Mouse (Mus musculus) forebrain, embryonic 15.5 days (tissue): Measurements from ENCODE around the gene Myod1. TPM values are rescaled to one million over a fixed set of nuclear protein-coding genes. Genes with fewer than 3 reads are reported as not detected.

Source experiments
- ATAC-seq: fragments of 200-750 bp; cut with Nextera tagmentation; replicated peaks from 2 replicates; pipeline ENCODE4 v1.8.0; 2017; ENCODE audit warnings: mild to moderate bottlenecking, moderate TSS enrichment, moderate library complexity
- H3K27ac ChIP-seq: fragments of 300-500 bp; sonication (generic); replicated peaks from 2 replicates; pipeline ENCODE4 v1.5.1; 2015; ENCODE audit warnings: mild to moderate bottlenecking, inconsistent platforms
- H3K27me3 ChIP-seq: fragments of 300-500 bp; sonication (generic); 2 replicates; pipeline ENCODE4 v1.6.1; 2015; ENCODE audit warnings: inconsistent platforms
- H3K36me3 ChIP-seq: fragments of 300-500 bp; sonication (generic); 2 replicates; pipeline ENCODE4 v1.6.1; 2015; ENCODE audit warnings: mild to moderate bottlenecking, inconsistent platforms
- H3K4me1 ChIP-seq: fragments of 300-500 bp; sonication (generic); 2 replicates; pipeline ENCODE4 v1.6.1; 2015; ENCODE audit warnings: inconsistent platforms
- H3K4me2 ChIP-seq: fragments of 300-500 bp; sonication (generic); replicated peaks from 2 replicates; pipeline ENCODE4 v1.6.1; 2015; ENCODE audit warnings: mild to moderate bottlenecking, inconsistent platforms
- H3K4me3 ChIP-seq: fragments of 300-500 bp; sonication (generic); 2 replicates; pipeline ENCODE4 v1.5.1; 2015; ENCODE audit warnings: mild to moderate bottlenecking, inconsistent platforms
- H3K9ac ChIP-seq: fragments of 300-500 bp; sonication (generic); replicated peaks from 2 replicates; pipeline ENCODE4 v1.6.1; 2015; ENCODE audit warnings: mild to moderate bottlenecking, inconsistent platforms
- H3K9me3 ChIP-seq: fragments of 300-500 bp; sonication (generic); 2 replicates; pipeline ENCODE4 v1.6.1; 2016; ENCODE audit warnings: inconsistent platforms
- WGBS: fragments of 180-500 bp; shearing (Covaris S2); methylation state at CpG from one replicate; pipeline ENCODE4 v1.1.7; 2015; ENCODE audit warnings: mixed read lengths; 5-methylcytosine and 5-hydroxymethylcytosine counted together
- polyA plus RNA-seq: library from polyadenylated mRNA; unstranded; fragments of >200 nt; fragmentation: Nextera tagmentation; extraction: Ambion mirVana; gene quantifications from 2 replicates; pipeline ENCODE4 v1.2.1, GENCODE M21; 2015

Myod1 gene
- 0.09 TPM in 1 of 2 replicates, not detected in the other for polyA plus RNA-seq

- WGBS: 2% methylated on average over 44 of the region's 44 CpGs
Measured at GRCm38 (mm10) chr7:46376172-46377007, at the start of gene Myod1. Gene Myod1, plus strand, starts transcription at chr7:46376474.

DNA sequence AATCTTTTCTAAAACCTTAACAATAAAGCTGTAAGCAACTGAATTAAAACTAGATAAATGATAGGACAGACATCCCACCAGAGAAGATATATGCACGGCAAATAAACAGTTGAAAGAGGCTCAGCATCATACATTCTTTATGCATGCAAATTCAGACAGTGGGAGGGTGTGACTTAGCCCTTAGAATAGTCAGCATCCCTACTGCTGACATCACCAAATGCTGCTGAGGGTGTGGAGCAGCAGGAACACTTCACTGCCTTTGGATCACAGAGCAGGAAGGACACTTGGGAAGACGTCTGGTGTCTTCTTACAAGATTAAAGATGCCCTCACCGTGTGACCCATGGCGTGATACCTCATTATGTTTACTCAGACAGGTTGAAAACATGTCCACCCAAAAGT lies 48.4 kb upstream of the Myod1 start:
- H3K36me3 ChIP-seq: no peaks in the 10 kb centered on the region
- H3K27ac ChIP-seq: no peak overlapping the region
- ATAC-seq: no peak
- WGBS: 66% methylated on average over 4 of the region's 4 CpGs
- H3K4me1 ChIP-seq: no peaks in the 10 kb centered on the region
- H3K9ac ChIP-seq: no peak overlapping the region
- no peaks in the 10 kb centered on the region for H3K9me3 ChIP-seq
- no peak overlapping the region for H3K4me2 ChIP-seq
- no peak overlapping the region for H3K4me3 ChIP-seq
- H3K27me3 ChIP-seq: no peaks in the 10 kb centered on the region

More at GRCm38 (mm10) chr7:46376172-46377007, at the start of gene Myod1:
- H3K4me2 ChIP-seq: peak within 1 kb of the TSS; percentile 44
- no peaks in the 10 kb centered on the region for H3K9me3 ChIP-seq
- ATAC-seq: 0 out of 2 replicates have a peak, but pooled peaks have one; percentile 10
- H3K27ac ChIP-seq: no peak within 1 kb of the TSS
- H3K36me3 ChIP-seq: no peaks in the 10 kb centered on the region
- peaks cover 44% of the 10 kb centered on the region for H3K27me3 ChIP-seq
- peaks cover 28% of the 10 kb centered on the region for H3K4me1 ChIP-seq
- H3K9ac ChIP-seq: 0 out of 2 replicates have a peak within 1 kb of the TSS, but pooled peaks have one; percentile 13
- peak within 1 kb of the TSS; percentile 24 for H3K4me3 ChIP-seq

GRCm38 (mm10) chr7:46337397-46337796 lies 38.9 kb upstream of the Myod1 start:
- Histone ChIP-seq H3K36me3 (no peaks in the 10 kb centered on the region), H3K27ac (no peak overlapping the region), H3K9ac (no peak overlapping the region), H3K4me2 (no peak overlapping the region), H3K4me3 (no peak overlapping the region), H3K27me3 (no peaks in the 10 kb centered on the region), H3K4me1 (no peaks in the 10 kb centered on the region), H3K9me3 (no peaks in the 10 kb centered on the region)
- WGBS: 92% methylated on average over 9 of the region's 9 CpGs
- ATAC-seq: no peak

DNA sequence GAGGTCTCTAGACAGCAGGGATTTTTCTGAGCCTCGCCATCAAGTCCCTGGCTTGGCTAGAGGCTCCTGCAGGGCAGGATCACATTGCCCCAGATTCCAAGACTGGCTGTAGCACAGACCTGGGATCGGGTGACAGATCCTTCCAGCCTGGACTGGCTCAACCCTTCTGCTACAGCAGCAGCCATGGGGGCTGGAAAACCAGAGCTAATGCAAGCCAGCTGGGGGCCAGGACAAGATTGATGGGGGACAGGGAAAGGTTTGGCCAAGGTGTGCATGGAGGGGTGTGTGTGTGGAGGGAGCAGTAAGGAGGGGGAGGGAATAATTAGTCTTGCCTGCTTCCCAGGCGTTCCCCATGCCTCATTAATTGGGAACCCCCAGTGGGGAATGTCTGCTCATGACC lies 36.5 kb upstream of the Myod1 start:
- Histone ChIP-seq H3K4me3 (no peak overlapping the region), H3K4me2 (no peak overlapping the region), H3K9me3 (no peaks in the 10 kb centered on the region), H3K27me3 (no peaks in the 10 kb centered on the region), H3K27ac (no peak overlapping the region), H3K9ac (no peak overlapping the region), H3K4me1 (no peaks in the 10 kb centered on the region), H3K36me3 (no peaks in the 10 kb centered on the region)
- ATAC-seq: no peak
- 29% methylated on average over 3 of the region's 3 CpGs for WGBS

DNA sequence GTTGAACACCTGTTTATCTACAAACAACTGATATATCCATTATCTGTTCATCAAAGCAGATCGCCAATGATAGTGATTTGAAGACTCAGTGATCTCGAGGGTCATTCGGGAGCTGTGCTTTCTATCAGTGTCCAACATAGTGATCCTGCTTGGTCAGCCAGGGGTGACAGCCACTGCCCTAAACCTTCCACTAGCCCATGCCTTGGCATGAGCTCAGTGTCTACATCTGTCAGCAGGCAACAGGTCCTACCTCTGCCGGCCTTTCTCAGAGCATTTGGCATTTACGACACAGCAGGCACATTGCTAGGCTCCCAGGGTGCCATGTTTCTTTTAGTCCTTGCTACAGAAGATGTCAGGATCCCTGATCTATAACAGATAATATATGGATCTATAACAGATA lies 36.0 kb upstream of the Myod1 start:
- H3K27ac ChIP-seq: no peak overlapping the region
- H3K4me3 ChIP-seq: no peak overlapping the region
- H3K36me3 ChIP-seq: no peaks in the 10 kb centered on the region
- H3K9me3 ChIP-seq: no peaks in the 10 kb centered on the region
- no peaks in the 10 kb centered on the region for H3K4me1 ChIP-seq
- 57% methylated on average over 5 of the region's 5 CpGs for WGBS
- no peak overlapping the region for H3K9ac ChIP-seq
- no peak for ATAC-seq
- H3K4me2 ChIP-seq: no peak overlapping the region
- H3K27me3 ChIP-seq: no peaks in the 10 kb centered on the region

- no peak overlapping the region for H3K4me2 ChIP-seq
- no peak overlapping the region for H3K27ac ChIP-seq
- no peaks in the 10 kb centered on the region for H3K36me3 ChIP-seq
- H3K4me3 ChIP-seq: no peak overlapping the region
- 83% methylated on average over 9 of the region's 9 CpGs for WGBS
- H3K9me3 ChIP-seq: no peaks in the 10 kb centered on the region
- no peaks in the 10 kb centered on the region for H3K4me1 ChIP-seq
- no peak for ATAC-seq
- H3K27me3 ChIP-seq: peaks cover 2% of the 10 kb centered on the region; the same call in 1 of the 2 replicates
- H3K9ac ChIP-seq: no peak overlapping the region
Measured at GRCm38 (mm10) chr7:46341471-46341870, 34.8 kb upstream of the Myod1 start.

DNA sequence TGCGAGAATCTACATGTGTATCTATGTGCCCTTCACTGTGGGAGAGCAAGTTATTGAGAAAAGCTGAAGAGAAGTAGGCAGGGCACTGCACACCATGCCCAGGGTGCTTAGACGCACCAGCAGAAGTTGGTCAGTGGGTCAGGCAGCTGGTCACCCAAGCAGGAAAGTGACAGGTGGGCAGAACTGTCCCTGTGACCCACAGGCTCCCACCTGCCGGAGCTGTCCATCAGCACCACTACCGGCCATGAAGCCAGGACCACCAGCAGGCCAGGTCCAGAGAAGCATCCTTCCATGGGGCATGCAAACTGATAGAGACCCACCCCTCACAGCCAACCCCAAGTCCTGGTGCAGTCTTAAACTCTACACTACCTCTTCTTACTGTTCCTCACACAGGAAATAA lies 28.6 kb upstream of the Myod1 start:
- H3K27ac ChIP-seq: no peak overlapping the region
- no peak overlapping the region for H3K4me2 ChIP-seq
- 60% methylated on average over 4 of the region's 4 CpGs for WGBS
- no peak overlapping the region for H3K4me3 ChIP-seq
- no peaks in the 10 kb centered on the region for H3K36me3 ChIP-seq
- peaks cover 28% of the 10 kb centered on the region; the same call in 1 of the 2 replicates for H3K27me3 ChIP-seq
- no peak for ATAC-seq
- no peaks in the 10 kb centered on the region; the same call in none of the 2 replicates for H3K4me1 ChIP-seq
- no peak overlapping the region for H3K9ac ChIP-seq
- H3K9me3 ChIP-seq: no peaks in the 10 kb centered on the region

- Histone ChIP-seq H3K9ac (no peak overlapping the region), H3K27me3 (peaks cover 28% of the 10 kb centered on the region; the same call in 1 of the 2 replicates), H3K27ac (no peak overlapping the region)
Measured at GRCm38 (mm10) chr7:46348813-46349212, 27.5 kb upstream of the Myod1 start.

DNA sequence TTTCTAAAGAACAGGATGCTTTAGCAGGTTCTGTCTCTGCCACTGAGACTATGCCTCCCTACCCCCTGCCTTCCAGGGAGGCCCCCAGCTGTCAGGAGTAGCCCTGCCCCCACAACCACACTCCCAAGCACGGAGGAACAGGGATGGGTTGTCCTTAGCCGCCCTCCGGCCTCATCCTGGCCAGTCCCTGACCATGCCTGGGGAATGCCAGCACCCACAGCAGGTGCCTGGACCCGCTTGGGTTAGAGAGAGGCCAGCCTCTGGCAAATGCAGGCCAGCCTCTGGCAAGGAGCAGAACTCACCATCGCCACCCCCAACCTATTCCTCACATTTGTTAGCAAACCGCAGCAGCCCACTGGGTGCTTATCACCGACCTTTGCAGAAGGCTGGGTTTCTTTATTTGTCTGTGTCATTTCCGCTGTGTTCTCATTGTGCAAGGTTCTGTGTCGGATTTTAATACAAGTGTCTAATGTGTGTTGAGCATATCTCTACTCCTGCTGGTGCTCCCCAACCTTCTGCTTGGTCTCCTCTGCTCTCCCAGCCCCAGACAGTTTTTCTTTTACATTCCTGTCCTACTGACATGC lies 26.1 kb upstream of the Myod1 start:
- no peaks in the 10 kb centered on the region for H3K9me3 ChIP-seq
- 48% methylated on average over 9 of the region's 9 CpGs for WGBS
- H3K27ac ChIP-seq: no peak overlapping the region
- H3K9ac ChIP-seq: no peak overlapping the region
- peaks cover 28% of the 10 kb centered on the region; the same call in 1 of the 2 replicates for H3K27me3 ChIP-seq
- H3K4me3 ChIP-seq: no peak overlapping the region
- ATAC-seq: no peak
- H3K36me3 ChIP-seq: no peaks in the 10 kb centered on the region
- no peak overlapping the region for H3K4me2 ChIP-seq
- no peaks in the 10 kb centered on the region; the same call in none of the 2 replicates for H3K4me1 ChIP-seq

More at GRCm38 (mm10) chr7:46348813-46349212, 27.5 kb upstream of the Myod1 start:
- H3K4me3 ChIP-seq: no peak overlapping the region
- no peaks in the 10 kb centered on the region for H3K36me3 ChIP-seq
- no peaks in the 10 kb centered on the region for H3K9me3 ChIP-seq
- H3K4me2 ChIP-seq: peak overlapping the region; percentile 30
- WGBS: 2% methylated on average over 31 of the region's 36 CpGs
- no peaks in the 10 kb centered on the region; the same call in none of the 2 replicates for H3K4me1 ChIP-seq
- no peak for ATAC-seq

DNA sequence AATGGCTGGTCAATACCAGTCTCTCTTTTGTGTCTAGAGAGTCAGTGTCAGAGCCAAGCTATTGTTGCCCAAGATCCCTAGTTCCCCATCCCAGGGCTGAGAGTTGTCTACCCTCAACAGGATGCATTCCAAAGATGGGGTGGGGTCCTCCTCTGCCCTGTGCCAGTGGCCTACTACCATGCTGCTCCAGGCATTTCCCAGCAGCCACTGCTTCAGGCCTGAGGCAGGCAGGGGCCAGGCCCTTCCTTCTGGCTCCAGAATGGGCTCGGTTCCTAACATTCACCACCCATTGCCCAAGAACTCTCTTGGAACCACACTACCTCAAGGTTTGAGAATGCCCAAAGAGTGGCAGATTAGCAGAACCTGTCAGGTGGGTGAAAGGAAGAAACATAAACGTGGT lies 23.5 kb upstream of the Myod1 start:
- 62% methylated on average over 2 of the region's 2 CpGs for WGBS
- no peak overlapping the region for H3K4me2 ChIP-seq
- H3K4me3 ChIP-seq: no peak overlapping the region
- no peaks in the 10 kb centered on the region; the same call in none of the 2 replicates for H3K4me1 ChIP-seq
- H3K27me3 ChIP-seq: peaks cover 20% of the 10 kb centered on the region; the same call in 1 of the 2 replicates
- ATAC-seq: no peak
- no peaks in the 10 kb centered on the region for H3K36me3 ChIP-seq
- no peaks in the 10 kb centered on the region for H3K9me3 ChIP-seq
- H3K27ac ChIP-seq: no peak overlapping the region
- H3K9ac ChIP-seq: no peak overlapping the region

- H3K9ac ChIP-seq: no peak overlapping the region
- peaks cover 15% of the 10 kb centered on the region; the same call in 1 of the 2 replicates for H3K27me3 ChIP-seq
- WGBS: 66% methylated on average over 8 of the region's 8 CpGs
- H3K4me1 ChIP-seq: no peaks in the 10 kb centered on the region; the same call in none of the 2 replicates
- H3K9me3 ChIP-seq: no peaks in the 10 kb centered on the region
- no peak overlapping the region for H3K4me3 ChIP-seq
- H3K36me3 ChIP-seq: no peaks in the 10 kb centered on the region
- no peak overlapping the region for H3K4me2 ChIP-seq
- no peak overlapping the region for H3K27ac ChIP-seq
- no peak for ATAC-seq
Measured at GRCm38 (mm10) chr7:46353216-46353615, 23.1 kb upstream of the Myod1 start.

- H3K36me3 ChIP-seq: no peaks in the 10 kb centered on the region
- WGBS: 60% methylated on average over 4 of the region's 4 CpGs
- H3K9me3 ChIP-seq: no peaks in the 10 kb centered on the region
- H3K27me3 ChIP-seq: peaks cover 10% of the 10 kb centered on the region; the same call in 1 of the 2 replicates
- no peak overlapping the region for H3K9ac ChIP-seq
- H3K4me1 ChIP-seq: no peaks in the 10 kb centered on the region; the same call in 1 of the 2 replicates
- ATAC-seq: no peak
- no peak overlapping the region for H3K27ac ChIP-seq
- H3K4me2 ChIP-seq: no peak overlapping the region
- H3K4me3 ChIP-seq: no peak overlapping the region
Measured at GRCm38 (mm10) chr7:46353875-46354274, 22.4 kb upstream of the Myod1 start.
